Mouse (Mus musculus): Measurements from ENCODE around the gene Tmem52b.

Gene Tmem52b

GRCm38 (mm10) chr6:129530261-129530660 lies 17.9 kb downstream of the Tmem52b start:
- no peak for DNase-seq (ENCODE audit: low read depth, low spot score)

GRCm38 (mm10) chr6:129532556-129532941 lies 20.2 kb downstream of the Tmem52b start:
- DNase-seq (ENCODE audit: low read depth, low spot score), result peak; percentile 93

GRCm38 (mm10) chr6:129532942-129533860 lies 20.8 kb downstream of the Tmem52b start, which contains the start of gene Gabarapl1:
Gabarapl1 (plus strand) TSS chr6:129533160.
- DNase-seq (ENCODE audit: low read depth, low spot score), result peak; percentile 88

- DNase-seq (ENCODE audit: low read depth, low spot score), result peak; percentile 78
Measured at GRCm38 (mm10) chr6:129534057-129534456, 21.7 kb downstream of the Tmem52b start.

- DNase-seq (ENCODE audit: low read depth, low spot score), result peak; percentile 61
Measured at GRCm38 (mm10) chr6:129534627-129535190, 22.4 kb downstream of the Tmem52b start.

- no peak for DNase-seq (ENCODE audit: low read depth, low spot score)
Measured at GRCm38 (mm10) chr6:129535723-129536122, 23.4 kb downstream of the Tmem52b start.

- no peak for DNase-seq (ENCODE audit: low read depth, low spot score)
Measured at GRCm38 (mm10) chr6:129538555-129538954, 26.2 kb downstream of the Tmem52b start.

- DNase-seq (ENCODE audit: low read depth, low spot score), result no peak
Measured at GRCm38 (mm10) chr6:129541931-129542330, 29.6 kb downstream of the Tmem52b start.

- no peak for DNase-seq (ENCODE audit: low read depth, low spot score)
Measured at GRCm38 (mm10) chr6:129542540-129542939, 30.2 kb downstream of the Tmem52b start.

- DNase-seq (ENCODE audit: low read depth, low spot score), result peak; percentile 90
Measured at GRCm38 (mm10) chr6:129543709-129544606, 31.6 kb downstream of the Tmem52b start.

GRCm38 (mm10) chr6:129547277-129547676 lies 34.9 kb downstream of the Tmem52b start:
- no peak for DNase-seq (ENCODE audit: low read depth, low spot score)

- DNase-seq (ENCODE audit: low read depth, low spot score), result no peak
Measured at GRCm38 (mm10) chr6:129548009-129548408, 35.7 kb downstream of the Tmem52b start.

- peak; percentile 67 for DNase-seq (ENCODE audit: low read depth, low spot score)
Measured at GRCm38 (mm10) chr6:129557298-129558023, 45.1 kb downstream of the Tmem52b start.

- DNase-seq (ENCODE audit: low read depth, low spot score), result peak; percentile 90
Measured at GRCm38 (mm10) chr6:129558946-129559640, 46.7 kb downstream of the Tmem52b start.

GRCm38 (mm10) chr6:129559641-129560027 lies 47.3 kb downstream of the Tmem52b start:
- no peak for DNase-seq (ENCODE audit: low read depth, low spot score)

- no peak for DNase-seq (ENCODE audit: low read depth, low spot score)
Measured at GRCm38 (mm10) chr6:129565257-129565656, 52.9 kb downstream of the Tmem52b start.

Measured in 3T3-L1 (cell line).